In the genomic region with DNA sequence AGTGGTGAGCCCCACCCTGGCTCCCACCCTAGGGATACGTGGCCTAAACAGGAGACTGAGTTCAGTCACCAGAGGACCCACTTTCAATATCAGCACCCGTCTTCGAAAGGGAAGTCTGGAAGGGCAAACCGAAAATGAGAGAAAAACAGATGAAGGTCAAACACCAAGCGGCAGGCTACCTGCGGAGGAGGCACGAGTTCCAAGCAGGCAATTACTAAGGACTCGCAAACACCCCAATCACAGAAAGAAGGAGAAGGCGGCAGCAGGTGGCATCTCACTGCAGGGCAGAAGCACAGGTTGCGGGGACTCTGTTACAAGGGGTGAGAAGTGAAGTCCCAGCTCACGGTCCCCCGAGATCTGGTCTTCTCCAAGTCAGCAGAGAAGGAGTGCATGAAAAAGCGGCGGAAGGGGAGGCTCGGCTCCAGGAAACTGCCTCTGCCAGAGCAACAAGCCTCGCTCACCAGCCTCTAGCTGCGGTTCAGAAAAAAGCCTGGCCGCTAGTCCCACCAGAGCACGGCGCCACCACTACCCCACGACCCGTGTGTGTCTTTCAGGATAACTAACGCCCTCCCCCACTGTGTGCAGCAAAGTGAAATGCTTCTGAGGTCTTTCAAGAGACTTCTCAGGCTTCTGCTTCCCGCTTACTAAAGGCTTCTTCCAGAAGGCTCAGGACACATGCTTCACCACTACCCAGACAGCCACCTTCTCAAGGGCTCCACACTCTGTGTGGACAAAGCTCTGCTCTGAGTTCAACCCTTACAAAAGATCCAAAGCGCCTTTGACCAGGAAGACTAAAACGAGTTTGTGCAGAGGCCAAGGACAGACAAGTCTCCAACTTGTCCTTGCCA, we compare ENCODE assay signal across 8 mouse cellular contexts. TPM values are rescaled to one million over a fixed set of nuclear protein-coding genes. Genes with fewer than 3 reads are reported as not detected.
A peak's percentile ranks its signal among the peaks of the same experiment; 100 is the strongest.
DNase-seq lines count a peak whose midpoint lies in the region; ATAC-seq and TF ChIP-seq lines count a peak whose summit lies in the region.

No protein-coding gene starts in this region.

- WGBS in liver, embryonic 14.5 days (ENCODE audit: insufficient replicate concordance), result 3% methylated on average over 26 of the region's 26 CpGs

- H3K27ac ChIP-seq in bone marrow macrophage, adult 2 months (ENCODE audit: insufficient read depth, low read depth, low read length), result no peak overlapping the region
- H3K27ac ChIP-seq in liver, embryonic 14.5 days, result no peak overlapping the region

- H3K27me3 ChIP-seq in liver, embryonic 14.5 days (ENCODE audit: control insufficient read depth, insufficient read depth, low read length), result peaks cover 58% of the 10 kb centered on the region

- peaks cover 25% of the 10 kb centered on the region for H3K4me1 ChIP-seq in bone marrow macrophage, adult 2 months (ENCODE audit: control insufficient read depth, insufficient read depth, low read length)
- no peaks in the 10 kb centered on the region for H3K4me1 ChIP-seq in liver, embryonic 14.5 days (replicated peaks; ENCODE audit: control insufficient read depth in 2 of 2, insufficient read depth in 2 of 2, low read length in 1 of 2)

- ATAC-seq in liver, embryonic 14.5 days (ENCODE audit: insufficient read depth), result no peak
- peak; percentile 2 for ATAC-seq in neutrophil, adult 5-6 weeks (ENCODE audit: extremely low read depth, insufficient number of reproducible peaks, low FRiP score, poor library complexity, severe bottlenecking)

- H3K9me3 ChIP-seq in liver, embryonic 14.5 days (ENCODE audit: control insufficient read depth, low read length), result no peaks in the 10 kb centered on the region

- peak; percentile 37 for DNase-seq in kidney, adult 18-20 months
- DNase-seq in kidney, adult 9 months, result no peak
- peak; percentile 21 for DNase-seq in heart, postnatal 4 days
- DNase-seq in liver, embryonic 14.5 days (ENCODE audit: low read depth in 3 of 3, low spot score in 3 of 3), result no peak
- no peak for DNase-seq in gastrocnemius, postnatal 4 days (ENCODE audit: low spot score in 2 of 2)
- no peak for DNase-seq in gastrocnemius, postnatal 10 days

- no peak overlapping the region for H3K9ac ChIP-seq in liver, embryonic 14.5 days (replicated peaks)

- peak overlapping the region; percentile 66 for H3K4me3 ChIP-seq in bone marrow macrophage, adult 2 months (ENCODE audit: insufficient read depth, low read length)
- H3K4me3 ChIP-seq in liver, embryonic 14.5 days (ENCODE audit: insufficient read depth in 1 of 2, low read depth in 2 of 2, low read length in 2 of 2), result peak overlapping the region in 1 of 2 experiments; percentile 35; a peak in 2 of 4 replicates

- peak overlapping the region; percentile 60 for H3K4me2 ChIP-seq in liver, embryonic 14.5 days (ENCODE audit: low read depth)

- H3K36me3 ChIP-seq in liver, embryonic 14.5 days (replicated peaks; ENCODE audit: control insufficient read depth, insufficient read depth, low read depth), result no peaks in the 10 kb centered on the region

- no peak for TF ChIP-seq POLR2A in bone marrow macrophage, adult 2 months (IDR thresholded peaks at IDR 0.05; ENCODE audit: borderline replicate concordance, low read depth, low read length)

- TF ChIP-seq CTCF in bone marrow macrophage, adult 2 months (IDR thresholded peaks at IDR 0.05; ENCODE audit: low read depth, low read length), result no peak
- TF ChIP-seq CTCF in liver, embryonic 14.5 days (IDR thresholded peaks at IDR 0.05; ENCODE audit: low read depth), result no peak

- no peak for TF ChIP-seq EP300 in liver, embryonic 14.5 days (IDR thresholded peaks at IDR 0.05; ENCODE audit: low read depth)

RNA-seq across cellular contexts. Expression of a gene that starts 1.1 kb away (rescaled TPM):
- 0.64 and 1.4 TPM in 2 replicates for polyA plus RNA-seq in bone marrow macrophage, adult 2 months (2012; ENCODE audit: insufficient read depth, insufficient read length, missing spikeins)
- total RNA-seq in heart, postnatal 4 days (2021), result under 1 TPM; 0.52 to 0.65 TPM
- polyA plus RNA-seq in liver, embryonic 14.5 days (2012; rRNA removed), result 0.22 and 0.37 TPM in 2 replicates
- polyA plus RNA-seq in liver, embryonic 14.5 days (2014; fragmentation: Nextera tagmentation; extraction: Ambion mirVana), result 0.14 and 0.33 TPM in 2 replicates
- 7.5 and 9.1 TPM in 2 replicates for total RNA-seq in neutrophil, adult 5-6 weeks (2017)
- under 1 TPM; 0.54 to 0.73 TPM for total RNA-seq in gastrocnemius, postnatal 4 days (2021)
- total RNA-seq in gastrocnemius, postnatal 10 days (2021), result under 1 TPM; 0.20 to 0.66 TPM

Comparison
In these comparisons a context has a peak if more than half of its experiments do, and no peak if none do; other contexts are left out.
1. DNase-seq: peak in kidney, adult 18-20 months (single experiment) and heart, postnatal 4 days (single experiment); none in kidney, adult 9 months (single experiment), liver, embryonic 14.5 days (0 of 3), gastrocnemius, postnatal 4 days (0 of 2) and gastrocnemius, postnatal 10 days (single experiment).